Mouse (Mus musculus): ENCODE measurements around the gene Tmem246.

Tmem246 gene

GRCm38 (mm10) chr4:49567613-49568012, 30.1 kb downstream of the Tmem246 start:
- peak; percentile 79 for DNase-seq

- peak; percentile 40 for DNase-seq
Observed at GRCm38 (mm10) chr4:49559915-49560772, 37.5 kb downstream of the Tmem246 start.

- DNase-seq: no peak
Observed at GRCm38 (mm10) chr4:49558181-49558580, 39.5 kb downstream of the Tmem246 start.

- DNase-seq: no peak
Observed at GRCm38 (mm10) chr4:49557375-49557774, 40.3 kb downstream of the Tmem246 start.

GRCm38 (mm10) chr4:49553380-49553779, 44.3 kb downstream of the Tmem246 start:
- DNase-seq: no peak

GRCm38 (mm10) chr4:49549383-49549782, 48.3 kb downstream of the Tmem246 start, which contains the start of gene Aldob:
Gene Aldob (minus strand): TSS chr4:49549546.
- no peak for DNase-seq

- no peak for DNase-seq
Observed at GRCm38 (mm10) chr4:49547544-49548219, 50.0 kb downstream of the Tmem246 start.

GRCm38 (mm10) chr4:49546873-49547543, 50.7 kb downstream of the Tmem246 start:
- DNase-seq: no peak

- DNase-seq: no peak
Observed at GRCm38 (mm10) chr4:49546026-49546425, 51.6 kb downstream of the Tmem246 start.

- DNase-seq: no peak
Observed at GRCm38 (mm10) chr4:49540966-49541365, 56.7 kb downstream of the Tmem246 start.

GRCm38 (mm10) chr4:49539665-49540064, 58.0 kb downstream of the Tmem246 start:
- peak; percentile 16 for DNase-seq

GRCm38 (mm10) chr4:49536671-49537070, 61.0 kb downstream of the Tmem246 start:
- no peak for DNase-seq

GRCm38 (mm10) chr4:49535675-49536294, 61.9 kb downstream of the Tmem246 start:
- no peak for DNase-seq

GRCm38 (mm10) chr4:49535036-49535435, 62.6 kb downstream of the Tmem246 start:
- DNase-seq: no peak

Data from right cerebral cortex, adult 18-20 months (tissue).